Mouse (Mus musculus) hindbrain, embryonic 12.5 days (tissue): ENCODE data around the gene Olfr1221. TPM values are rescaled to one million over a fixed set of nuclear protein-coding genes. Genes with fewer than 3 reads are reported as not detected.

Source experiments
- polyA plus RNA-seq: library from polyadenylated mRNA; unstranded; fragments of >200 nt; fragmentation: Nextera tagmentation; extraction: Ambion mirVana; gene quantifications from 2 replicates; pipeline ENCODE4 v1.2.1, GENCODE M21; 2016

Olfr1221 gene
- polyA plus RNA-seq, 1 experiment from 2014 or later: not detected

Other genes with a start within 250 kb of the Olfr1221 start
- not detected in 2 replicates for gene Olfr1208, start 215.0 kb downstream of the Olfr1221 start, polyA plus RNA-seq
- gene Olfr1209, start 202.1 kb downstream of the Olfr1221 start, polyA plus RNA-seq: not detected in 2 replicates
- gene Olfr1211, start 179.2 kb downstream of the Olfr1221 start, polyA plus RNA-seq: not detected in 2 replicates
- not detected in 2 replicates for gene Olfr1212, start 163.3 kb downstream of the Olfr1221 start, polyA plus RNA-seq
- not detected in 2 replicates for gene Gm13762, start 137.0 kb downstream of the Olfr1221 start, polyA plus RNA-seq
- gene Olfr1214, start 124.6 kb downstream of the Olfr1221 start, polyA plus RNA-seq: not detected in 2 replicates
- gene Olfr1215, start 110.3 kb downstream of the Olfr1221 start, polyA plus RNA-seq: not detected in 2 replicates
- not detected in 2 replicates for gene Olfr1216, start 98.9 kb downstream of the Olfr1221 start, polyA plus RNA-seq
- gene Olfr1217, start 85.2 kb downstream of the Olfr1221 start, polyA plus RNA-seq: not detected in 2 replicates
- gene Olfr1218, start 56.1 kb downstream of the Olfr1221 start, polyA plus RNA-seq: not detected in 2 replicates
- gene Olfr1219, start 33.8 kb downstream of the Olfr1221 start, polyA plus RNA-seq: not detected in 2 replicates
- gene Olfr1220, start 10.4 kb downstream of the Olfr1221 start, polyA plus RNA-seq: not detected in 2 replicates
- not detected in 2 replicates for gene Olfr1222, start 15.8 kb upstream of the Olfr1221 start, polyA plus RNA-seq
- not detected in 2 replicates for gene Olfr1223, start 34.3 kb upstream of the Olfr1221 start, polyA plus RNA-seq
- gene Olfr1224-ps1, start 46.8 kb upstream of the Olfr1221 start, polyA plus RNA-seq: not detected in 2 replicates
- not detected in 2 replicates for gene Olfr1225, start 57.4 kb upstream of the Olfr1221 start, polyA plus RNA-seq
- not detected in 2 replicates for gene Olfr1226, start 82.8 kb upstream of the Olfr1221 start, polyA plus RNA-seq
- gene Olfr1228, start 136.8 kb upstream of the Olfr1221 start, polyA plus RNA-seq: not detected in 2 replicates
- not detected in 2 replicates for gene Olfr1229, start 170.7 kb upstream of the Olfr1221 start, polyA plus RNA-seq
- not detected in 2 replicates for gene Olfr1230, start 180.0 kb upstream of the Olfr1221 start, polyA plus RNA-seq
- not detected in 2 replicates for gene Olfr1231, start 189.8 kb upstream of the Olfr1221 start, polyA plus RNA-seq
- not detected in 2 replicates for gene Olfr1232, start 212.4 kb upstream of the Olfr1221 start, polyA plus RNA-seq
- not detected in 2 replicates for gene Olfr1233, start 225.1 kb upstream of the Olfr1221 start, polyA plus RNA-seq
- gene Olfr1234, start 247.6 kb upstream of the Olfr1221 start, polyA plus RNA-seq: not detected in 2 replicates